Mouse (Mus musculus) inflammation-experienced regulatory T-cells, adult 6 months (primary cell): ENCODE measurements at regions not wholly inside any gene's neighbourhood (a gene's known extent, or its start where the extent isn't known, plus 50 kb on each side); places are given as distances from the start of the nearest gene placed in this dataset.

Experiments used
- ATAC-seq: one replicate; pipeline ENCODE4 v1.8.0; 2017

GRCm38 (mm10) chrX:21293666-21294065, 118.2 kb upstream of the Gm21876 start:
- no peak for ATAC-seq

GRCm38 (mm10) chrX:21295460-21295859, 120.0 kb upstream of the Gm21876 start:
- no peak for ATAC-seq

- ATAC-seq, result no peak
Observed at GRCm38 (mm10) chrX:21297349-21297748, 121.9 kb upstream of the Gm21876 start.

- no peak for ATAC-seq
Observed at GRCm38 (mm10) chrX:21334499-21335032, 149.8 kb upstream of the Agtr2 start.

- no peak for ATAC-seq
Observed at GRCm38 (mm10) chrX:21344397-21344796, 139.9 kb upstream of the Agtr2 start.

- ATAC-seq, result no peak
Observed at GRCm38 (mm10) chrX:21350503-21350902, 133.8 kb upstream of the Agtr2 start.

- no peak for ATAC-seq
Observed at GRCm38 (mm10) chrX:21352350-21352749, 132.0 kb upstream of the Agtr2 start.

GRCm38 (mm10) chrX:21360771-21361667, 123.3 kb upstream of the Agtr2 start:
- peak; percentile 90 for ATAC-seq

GRCm38 (mm10) chrX:21385221-21385620, 99.1 kb upstream of the Agtr2 start:
- ATAC-seq, result no peak

- no peak for ATAC-seq
Observed at GRCm38 (mm10) chrX:21389992-21390391, 94.4 kb upstream of the Agtr2 start.

GRCm38 (mm10) chrX:21393212-21393611, 91.1 kb upstream of the Agtr2 start:
- no peak for ATAC-seq

- ATAC-seq, result no peak
Observed at GRCm38 (mm10) chrX:21424797-21425196, 59.5 kb upstream of the Agtr2 start.

- no peak for ATAC-seq
Observed at GRCm38 (mm10) chrX:21428081-21428480, 56.3 kb upstream of the Agtr2 start.

- no peak for ATAC-seq
Observed at GRCm38 (mm10) chrX:21433501-21433900, 50.8 kb upstream of the Agtr2 start.
